Mouse (Mus musculus): Measurements from ENCODE around the gene Sipa1l3. TPM values are rescaled to one million over a fixed set of nuclear protein-coding genes. Genes with fewer than 3 reads are reported as not detected.

Sipa1l3 gene
- polyA plus RNA-seq, 1 experiment: 38.2 TPM

GRCm38 (mm10) chr7:29270445-29270844 is 248.0 kb downstream of the Sipa1l3 start:
- DNase-seq (ENCODE audit: extremely low spot score in 1 of 2, low spot score in 1 of 2): no peak

Other genes starting within 250 kb of the Sipa1l3 start
- 20.3 and 21.4 TPM in 2 replicates for gene Spint2, start 236.7 kb downstream of the Sipa1l3 start, polyA plus RNA-seq (2012; rRNA removed)
- gene Ppp1r14a, start 229.3 kb downstream of the Sipa1l3 start, polyA plus RNA-seq (2012; rRNA removed): 22.1 and 26.9 TPM in 2 replicates
- gene Dpf1, start 214.7 kb downstream of the Sipa1l3 start, polyA plus RNA-seq (2012; rRNA removed): 90.5 and 91.9 TPM in 2 replicates
- 0.10 and 0.17 TPM in 2 replicates for gene Catsperg2, start 208.4 kb upstream of the Sipa1l3 start, polyA plus RNA-seq (2012; rRNA removed)
- 10.1 TPM in 2 replicates for gene Zfp84, start 249.9 kb upstream of the Sipa1l3 start, polyA plus RNA-seq (2012; rRNA removed)

Measured in frontal cortex, adult 2 months (tissue).